28 mouse cellular contexts compared by ENCODE assay signal in genomic region chr12:52431933-52432332, GRCm38 (mm10).
DNase-seq lines count a peak whose midpoint lies in the region; ATAC-seq and TF ChIP-seq lines count a peak whose summit lies in the region.
"Had no signal": no experiment of that assay in that cellular context is flagged by ENCODE, and none has a peak within 500 bp of the region (broad histone marks: within the 10 kb centered on the region; RNA-seq: fewer than 3 reads in every experiment).

No protein-coding gene starts in this region.

- no peaks in the 10 kb centered on the region for H3K27me3 ChIP-seq in heart, adult 2 months (ENCODE audit: control insufficient read depth, insufficient read depth, low read length)
- H3K27me3 ChIP-seq in intestine, embryonic 14.5 days (replicated peaks; ENCODE audit: control insufficient read depth, insufficient read depth, low read length): no peaks in the 10 kb centered on the region
- H3K27me3 ChIP-seq in intestine, embryonic 16.5 days (replicated peaks; ENCODE audit: control insufficient read depth, insufficient read depth, low read length): no peaks in the 10 kb centered on the region
- no peaks in the 10 kb centered on the region for H3K27me3 ChIP-seq in small intestine, adult 2 months (ENCODE audit: control insufficient read depth, insufficient read depth, low read length)
- H3K27me3 ChIP-seq: CH12.LX; embryonic facial prominence, embryonic 13.5 days; embryonic facial prominence, embryonic 15.5 days; forebrain, embryonic 12.5 days; Patski had no signal

- no peak overlapping the region for H3K4me2 ChIP-seq in intestine, embryonic 14.5 days (ENCODE audit: low read length)
- no peak overlapping the region for H3K4me2 ChIP-seq in intestine, embryonic 16.5 days (ENCODE audit: low read depth, low read length)
- H3K4me2 ChIP-seq: embryonic facial prominence, embryonic 13.5 days; embryonic facial prominence, embryonic 15.5 days; forebrain, embryonic 12.5 days had no signal

- H3K36me3 ChIP-seq in heart, adult 2 months (ENCODE audit: control insufficient read depth, insufficient read depth, low read length): no peaks in the 10 kb centered on the region
- no peaks in the 10 kb centered on the region for H3K36me3 ChIP-seq in intestine, embryonic 14.5 days (ENCODE audit: control insufficient read depth, insufficient read depth, low read length)
- H3K36me3 ChIP-seq in intestine, embryonic 16.5 days (ENCODE audit: control insufficient read depth, insufficient read depth, low read length): no peaks in the 10 kb centered on the region
- H3K36me3 ChIP-seq in small intestine, adult 2 months (ENCODE audit: control insufficient read depth, insufficient read depth, low read length): no peaks in the 10 kb centered on the region
- H3K36me3 ChIP-seq: embryonic facial prominence, embryonic 13.5 days; embryonic facial prominence, embryonic 15.5 days; forebrain, embryonic 10.5 days; forebrain, embryonic 12.5 days; G1E had no signal

- no peak for TF ChIP-seq CTCF in heart, adult 2 months (IDR thresholded peaks at IDR 0.05)
- TF ChIP-seq CTCF in small intestine, adult 2 months (IDR thresholded peaks at IDR 0.05; ENCODE audit: extremely low read depth, insufficient read length, insufficient replicate concordance, low read depth, low read length): no peak

- DNase-seq in heart, adult 11 months: peak; percentile 56
- DNase-seq in heart, adult 2 months: no peak
- no peak for DNase-seq in intestine, embryonic 14.5 days (ENCODE audit: low spot score)
- no peak for DNase-seq in urinary bladder, postnatal 36 days (ENCODE audit: low spot score in 2 of 2)
- DNase-seq: adrenal gland, adult 8-10 months; adrenal gland, postnatal 14 days; adrenal gland, postnatal 36 days; B cell, adult 2 months; cerebellum, adult 11-12 months; cerebellum, adult 2 months; cerebellum, adult 9-10 months; cerebellum, postnatal 10 days; cerebellum, postnatal 36 days; embryo, embryonic 11 days had no signal

- no peaks in the 10 kb centered on the region for H3K79me2 ChIP-seq in heart, adult 2 months (replicated peaks; ENCODE audit: control insufficient read depth, insufficient read depth, low read length)

- no peak for ATAC-seq in intestine, embryonic 14.5 days (replicated peaks; ENCODE audit: low FRiP score, low TSS enrichment, low read depth)
- ATAC-seq in intestine, embryonic 16.5 days: peak; percentile 85
- ATAC-seq in inflammation-experienced regulatory T-cells, adult 6 months: no peak
- ATAC-seq: activated CD4-positive, CD25-positive, alpha-beta regulatory T cell, adult 4 months; CD4-positive, CD25-positive, alpha-beta regulatory T cell, adult 4 months; forebrain, embryonic 14.5 days; Patski had no signal

- WGBS in heart, adult 2 months: 89% methylated on average over 3 of the region's 3 CpGs
- WGBS in intestine, embryonic 14.5 days: 73% methylated on average over 3 of the region's 3 CpGs
- WGBS in intestine, embryonic 16.5 days: 59% methylated on average over 3 of the region's 3 CpGs
- WGBS in small intestine, adult 2 months: 33% methylated on average over 3 of the region's 3 CpGs

- H3K4me1 ChIP-seq in heart, adult 2 months (ENCODE audit: control insufficient read depth, insufficient read depth, low read length): no peaks in the 10 kb centered on the region
- H3K4me1 ChIP-seq in intestine, embryonic 14.5 days (replicated peaks; ENCODE audit: control insufficient read depth, insufficient read depth, low read length): no peaks in the 10 kb centered on the region; the same call in 1 of the 2 replicates
- H3K4me1 ChIP-seq in intestine, embryonic 16.5 days (ENCODE audit: control insufficient read depth, insufficient read depth, low read length): peaks cover 11% of the 10 kb centered on the region; the same call in 1 of the 2 replicates
- H3K4me1 ChIP-seq in small intestine, adult 2 months (ENCODE audit: control insufficient read depth, insufficient read depth, insufficient read length, low read length): peaks cover 16% of the 10 kb centered on the region
- H3K4me1 ChIP-seq: embryonic facial prominence, embryonic 15.5 days had no signal

- no peaks in the 10 kb centered on the region for H3K9me3 ChIP-seq in intestine, embryonic 14.5 days (ENCODE audit: control insufficient read depth, low read length)
- H3K9me3 ChIP-seq in intestine, embryonic 16.5 days (ENCODE audit: control insufficient read depth, low read length): no peaks in the 10 kb centered on the region
- H3K9me3 ChIP-seq: embryonic facial prominence, embryonic 13.5 days; embryonic facial prominence, embryonic 15.5 days; forebrain, embryonic 10.5 days; forebrain, embryonic 12.5 days; G1E had no signal

- intact Hi-C loops in heart, adult 2 months (cut with DNase I): no loop called here

- TF ChIP-seq EP300 in heart, adult 2 months (IDR thresholded peaks at IDR 0.05; ENCODE audit: insufficient read depth, low read depth, low read length): no peak

- no peak overlapping the region for H3K27ac ChIP-seq in heart, adult 2 months
- H3K27ac ChIP-seq in intestine, embryonic 14.5 days (ENCODE audit: low read depth): 0 out of 2 replicates have a peak overlapping the region, but pooled peaks have one; percentile 5
- H3K27ac ChIP-seq in intestine, embryonic 16.5 days (ENCODE audit: low read length): peak overlapping the region; percentile 68
- H3K27ac ChIP-seq in small intestine, adult 2 months (ENCODE audit: insufficient read depth, low read depth, low read length): peak overlapping the region; percentile 66
- H3K27ac ChIP-seq: embryonic facial prominence, embryonic 13.5 days; embryonic facial prominence, embryonic 15.5 days; forebrain, embryonic 10.5 days; forebrain, embryonic 12.5 days had no signal

- no peak for TF ChIP-seq POLR2A in heart, adult 2 months (IDR thresholded peaks at IDR 0.05; ENCODE audit: insufficient read depth, low read depth, low read length)
- no peak for TF ChIP-seq POLR2A in small intestine, adult 2 months (IDR thresholded peaks at IDR 0.05; ENCODE audit: low read depth, low read length)

- H3K9ac ChIP-seq in heart, adult 2 months (ENCODE audit: low read depth, low read length): no peak overlapping the region
- no peak overlapping the region for H3K9ac ChIP-seq in intestine, embryonic 14.5 days (ENCODE audit: low read length)
- H3K9ac ChIP-seq in intestine, embryonic 16.5 days (ENCODE audit: low read depth, low read length): no peak overlapping the region
- H3K9ac ChIP-seq: embryonic facial prominence, embryonic 13.5 days; embryonic facial prominence, embryonic 15.5 days; forebrain, embryonic 12.5 days had no signal

- H3K4me3 ChIP-seq in heart, adult 2 months: no peak overlapping the region
- H3K4me3 ChIP-seq in intestine, embryonic 14.5 days (ENCODE audit: low read depth, low read length): no peak overlapping the region
- H3K4me3 ChIP-seq in intestine, embryonic 16.5 days (ENCODE audit: low read length): no peak overlapping the region
- no peak overlapping the region for H3K4me3 ChIP-seq in small intestine, adult 2 months (ENCODE audit: low read depth, low read length)
- H3K4me3 ChIP-seq: embryonic facial prominence, embryonic 13.5 days; embryonic facial prominence, embryonic 15.5 days; erythroblast, embryonic 14.5 days; forebrain, embryonic 10.5 days; forebrain, embryonic 12.5 days had no signal
